Mouse (Mus musculus) macrophage (primary cell): Measurements from ENCODE around the gene Col6a6. TPM values are rescaled to one million over a fixed set of nuclear protein-coding genes. Genes with fewer than 3 reads are reported as not detected.

Experiments
- polyA plus RNA-seq: library from polyadenylated mRNA; stranded (reverse); fragments of 250-400 nt; gene quantifications from 3 replicates; pipeline ENCODE4 v1.2.4, GENCODE M21; 2018; ENCODE audit warnings: inconsistent platforms

Gene Col6a6
- polyA plus RNA-seq, 1 experiment from 2014 or later, result not detected

Other genes starting within 250 kb of the Col6a6 start
- gene Pik3r4, start 185.2 kb downstream of the Col6a6 start, polyA plus RNA-seq, result 21.2 to 26.9 TPM (median 25.8 TPM) in 3 replicates
- not detected in 3 replicates for gene Col6a5, start 132.5 kb upstream of the Col6a6 start, polyA plus RNA-seq